Mouse (Mus musculus): ENCODE results near the gene March7. TPM values are rescaled to one million over a fixed set of nuclear protein-coding genes. Genes with fewer than 3 reads are reported as not detected.

Gene March7
- polyA plus RNA-seq, 1 experiment: 4.7 TPM

GRCm38 (mm10) chr2:60203733-60204132 lies 6.0 kb upstream of the March7 start:
- TF ChIP-seq GATA1 (IDR thresholded peaks at IDR 0.05; ENCODE audit: low read length): no peak

GRCm38 (mm10) chr2:60204162-60204561 lies 5.5 kb upstream of the March7 start:
- no peak for TF ChIP-seq GATA1 (IDR thresholded peaks at IDR 0.05; ENCODE audit: low read length)

- no peak for TF ChIP-seq GATA1 (IDR thresholded peaks at IDR 0.05; ENCODE audit: low read length)
Measured at GRCm38 (mm10) chr2:60205795-60206194, 3.9 kb upstream of the March7 start.

- TF ChIP-seq GATA1 (IDR thresholded peaks at IDR 0.05; ENCODE audit: low read length): no peak
Measured at GRCm38 (mm10) chr2:60209122-60209611, 520 bp upstream of the March7 start.

- TF ChIP-seq GATA1 (IDR thresholded peaks at IDR 0.05; ENCODE audit: low read length): no peak
Measured at GRCm38 (mm10) chr2:60210821-60211220, 1.1 kb downstream of the March7 start.

GRCm38 (mm10) chr2:60212488-60212887 lies 2.8 kb downstream of the March7 start:
- TF ChIP-seq GATA1 (IDR thresholded peaks at IDR 0.05; ENCODE audit: low read length): no peak

- no peak for TF ChIP-seq GATA1 (IDR thresholded peaks at IDR 0.05; ENCODE audit: low read length)
Measured at GRCm38 (mm10) chr2:60214683-60215082, 5.0 kb downstream of the March7 start.

- no peak for TF ChIP-seq GATA1 (IDR thresholded peaks at IDR 0.05; ENCODE audit: low read length)
Measured at GRCm38 (mm10) chr2:60216547-60217153, 7.0 kb downstream of the March7 start.

- TF ChIP-seq GATA1 (IDR thresholded peaks at IDR 0.05; ENCODE audit: low read length): no peak
Measured at GRCm38 (mm10) chr2:60217620-60218019, 7.9 kb downstream of the March7 start.

- TF ChIP-seq GATA1 (IDR thresholded peaks at IDR 0.05; ENCODE audit: low read length): no peak
Measured at GRCm38 (mm10) chr2:60221236-60221635, 11.5 kb downstream of the March7 start.

GRCm38 (mm10) chr2:60221954-60222353 lies 12.3 kb downstream of the March7 start:
- TF ChIP-seq GATA1 (IDR thresholded peaks at IDR 0.05; ENCODE audit: low read length): no peak

- no peak for TF ChIP-seq GATA1 (IDR thresholded peaks at IDR 0.05; ENCODE audit: low read length)
Measured at GRCm38 (mm10) chr2:60223489-60223888, 13.8 kb downstream of the March7 start.

GRCm38 (mm10) chr2:60228470-60228869 lies 18.8 kb downstream of the March7 start:
- no peak for TF ChIP-seq GATA1 (IDR thresholded peaks at IDR 0.05; ENCODE audit: low read length)

GRCm38 (mm10) chr2:60230361-60230760 lies 20.7 kb downstream of the March7 start:
- no peak for TF ChIP-seq GATA1 (IDR thresholded peaks at IDR 0.05; ENCODE audit: low read length)

- TF ChIP-seq GATA1 (IDR thresholded peaks at IDR 0.05; ENCODE audit: low read length): no peak
Measured at GRCm38 (mm10) chr2:60233147-60233546, 23.5 kb downstream of the March7 start.

GRCm38 (mm10) chr2:60234506-60234905 lies 24.8 kb downstream of the March7 start:
- no peak for TF ChIP-seq GATA1 (IDR thresholded peaks at IDR 0.05; ENCODE audit: low read length)

- no peak for TF ChIP-seq GATA1 (IDR thresholded peaks at IDR 0.05; ENCODE audit: low read length)
Measured at GRCm38 (mm10) chr2:60252782-60253181, 43.1 kb downstream of the March7 start.

GRCm38 (mm10) chr2:60253506-60253905 lies 43.8 kb downstream of the March7 start:
- no peak for TF ChIP-seq GATA1 (IDR thresholded peaks at IDR 0.05; ENCODE audit: low read length)

Data from G1E-ER4 (cell line).